Mouse (Mus musculus) stomach, embryonic 14.5 days (tissue): Measurements from ENCODE around the gene 3110082I17Rik. TPM values are rescaled to one million over a fixed set of nuclear protein-coding genes. Genes with fewer than 3 reads are reported as not detected.

Source experiments
- ATAC-seq: fragments of 200-750 bp; cut with Nextera tagmentation; 2 replicates; pipeline ENCODE4 v1.8.0; 2017; ENCODE audit warnings: low read depth, moderate TSS enrichment; ENCODE audit not compliant: insufficient number of reproducible peaks, insufficient read depth, low FRiP score
- H3K27ac ChIP-seq: fragments of 300-500 bp; sonication (generic); 2 replicates; pipeline ENCODE4 v1.5.1; 2014; ENCODE audit warnings: mild to moderate bottlenecking, low read length, moderate library complexity, mixed read lengths
- H3K27me3 ChIP-seq: fragments of 300-500 bp; sonication (generic); 2 replicates; pipeline ENCODE4 v1.6.1; 2014; ENCODE audit warnings: low read length, control low read depth, mixed read lengths; ENCODE audit not compliant: control insufficient read depth, insufficient read depth
- H3K36me3 ChIP-seq: fragments of 300-500 bp; sonication (generic); 2 replicates; pipeline ENCODE4 v1.6.1; 2014; ENCODE audit warnings: mild to moderate bottlenecking, control low read depth, low read length, moderate library complexity, mixed read lengths; ENCODE audit not compliant: control insufficient read depth, insufficient read depth
- H3K4me1 ChIP-seq: fragments of 300-500 bp; sonication (generic); 2 replicates; pipeline ENCODE4 v1.6.1; 2014; ENCODE audit warnings: low read length, control low read depth, mixed read lengths; ENCODE audit not compliant: control insufficient read depth, insufficient read depth
- H3K4me2 ChIP-seq: fragments of 300-500 bp; sonication (generic); replicated peaks from 2 replicates; pipeline ENCODE4 v1.6.1; 2014; ENCODE audit warnings: low read depth, low read length, control low read depth
- H3K4me3 ChIP-seq: fragments of 300-500 bp; sonication (generic); 2 replicates; pipeline ENCODE4 v1.5.1; 2014; ENCODE audit warnings: low read depth, low read length, control low read depth
- H3K9ac ChIP-seq: fragments of 300-500 bp; sonication (generic); replicated peaks from 2 replicates; pipeline ENCODE4 v1.6.1; 2014; ENCODE audit warnings: low read depth, mild to moderate bottlenecking, control low read depth, low read length, moderate library complexity, mixed read lengths
- H3K9me3 ChIP-seq: fragments of 300-500 bp; sonication (generic); 2 replicates; pipeline ENCODE4 v1.6.1; 2016; ENCODE audit warnings: low read depth, low read length, control low read depth; ENCODE audit not compliant: control insufficient read depth
- WGBS: fragments of 180-500 bp; shearing (Covaris S2); extraction: QIAGEN DNeasy Blood & Tissue Kit; methylation state at CpG from one replicate; pipeline ENCODE4 v1.1.7; 2014; 5-methylcytosine and 5-hydroxymethylcytosine counted together
- polyA plus RNA-seq: library from polyadenylated mRNA; unstranded; fragments of >200 nt; fragmentation: Nextera tagmentation; extraction: Ambion mirVana; gene quantifications from 2 replicates; pipeline ENCODE4 v1.2.1, GENCODE M21; 2014

Gene 3110082I17Rik
- polyA plus RNA-seq, 1 experiment from 2014 or later, result 37.7 TPM

DNA sequence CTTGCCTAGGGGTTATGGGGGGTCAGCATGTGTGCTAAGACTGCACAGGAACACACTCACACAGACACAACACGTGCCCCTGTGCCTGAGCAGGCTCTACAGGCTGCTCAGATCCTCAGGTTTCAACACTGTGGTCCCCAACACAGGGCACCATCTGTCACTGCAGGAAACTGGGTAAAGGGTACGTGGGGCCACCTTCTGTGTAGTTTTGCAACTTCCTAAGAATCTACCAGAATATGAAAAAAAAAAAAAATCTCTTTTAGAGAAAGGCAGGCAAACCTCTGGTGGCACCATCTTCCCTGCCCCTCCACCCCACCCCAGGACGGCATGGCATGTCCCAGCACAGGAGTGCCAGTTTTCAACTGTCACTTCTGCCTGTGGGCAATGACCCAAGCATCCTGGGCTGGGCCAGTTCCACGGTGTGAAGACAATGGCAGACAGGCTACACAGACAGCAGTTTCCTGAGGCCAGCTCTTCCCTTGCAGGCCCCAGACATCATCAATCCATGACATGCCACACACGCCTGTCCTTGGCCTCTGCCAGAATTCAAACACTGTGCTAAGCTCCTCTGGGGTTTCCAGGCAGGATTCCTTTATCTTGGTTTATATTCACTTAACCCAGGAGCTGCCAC is 11.1 kb downstream of the 3110082I17Rik start:
- Histone ChIP-seq H3K4me1 (peaks cover 8% of the 10 kb centered on the region), H3K4me3 (no peak overlapping the region), H3K9me3 (no peaks in the 10 kb centered on the region), H3K9ac (no peak overlapping the region; the same call in 1 of the 2 replicates), H3K27me3 (no peaks in the 10 kb centered on the region), H3K4me2 (no peak overlapping the region), H3K27ac (no peak overlapping the region), H3K36me3 (no peaks in the 10 kb centered on the region)
- 38% methylated on average over 5 of the region's 5 CpGs for WGBS
- ATAC-seq, result no peak

DNA sequence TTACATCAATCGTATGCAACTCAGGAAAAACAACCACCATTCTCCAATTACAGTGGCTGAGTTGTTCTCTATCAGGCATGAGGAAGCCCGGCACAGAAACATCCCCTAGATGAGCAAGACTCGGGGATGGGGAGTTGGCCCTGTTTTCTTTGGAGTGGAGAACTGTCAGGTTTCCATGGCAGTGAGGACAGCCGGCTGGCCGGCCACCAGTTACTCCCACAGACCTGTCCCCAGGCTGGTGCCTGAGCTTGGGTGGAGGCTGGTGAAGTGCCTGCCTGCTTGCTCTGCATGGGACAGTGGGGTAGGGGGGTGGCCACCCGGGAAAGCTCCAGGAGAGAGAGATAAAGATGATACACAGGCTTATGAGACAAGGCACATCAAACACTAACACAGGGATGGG is 12.3 kb downstream of the 3110082I17Rik start:
- ATAC-seq, result no peak

DNA sequence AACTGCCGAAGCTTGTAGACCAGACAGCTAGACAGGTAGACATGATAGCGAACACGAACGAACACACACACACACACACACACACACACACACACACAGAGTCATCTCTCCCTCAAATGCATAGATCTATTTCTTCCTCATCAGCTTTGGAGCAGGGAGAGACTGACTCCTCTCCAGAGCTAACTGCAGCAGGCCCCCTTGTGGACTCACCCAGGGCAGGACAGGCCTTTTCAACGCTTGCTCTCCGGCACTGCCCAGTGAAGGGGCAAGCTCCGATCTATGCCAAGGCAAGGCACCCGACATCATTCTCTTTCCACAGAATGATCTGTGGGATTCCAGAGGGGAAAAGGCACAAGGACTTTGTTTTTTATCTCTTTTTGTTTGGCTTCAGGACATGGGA is 15.1 kb downstream of the 3110082I17Rik start:
- no peak overlapping the region for H3K27ac ChIP-seq
- no peaks in the 10 kb centered on the region for H3K27me3 ChIP-seq
- peaks cover 5% of the 10 kb centered on the region for H3K4me1 ChIP-seq
- H3K9me3 ChIP-seq, result no peaks in the 10 kb centered on the region
- H3K9ac ChIP-seq, result no peak overlapping the region
- 86% methylated on average over 8 of the region's 8 CpGs for WGBS
- no peak overlapping the region for H3K4me2 ChIP-seq
- H3K4me3 ChIP-seq, result no peak overlapping the region
- no peak for ATAC-seq
- no peaks in the 10 kb centered on the region for H3K36me3 ChIP-seq

More for the DNA sequence above, 12.3 kb downstream of the 3110082I17Rik start:
- Histone ChIP-seq H3K4me1 (peaks cover 6% of the 10 kb centered on the region), H3K9me3 (no peaks in the 10 kb centered on the region), H3K36me3 (no peaks in the 10 kb centered on the region), H3K4me2 (no peak overlapping the region), H3K4me3 (no peak overlapping the region), H3K27me3 (no peaks in the 10 kb centered on the region), H3K9ac (no peak overlapping the region), H3K27ac (no peak overlapping the region)
- 68% methylated on average over 6 of the region's 6 CpGs for WGBS

DNA sequence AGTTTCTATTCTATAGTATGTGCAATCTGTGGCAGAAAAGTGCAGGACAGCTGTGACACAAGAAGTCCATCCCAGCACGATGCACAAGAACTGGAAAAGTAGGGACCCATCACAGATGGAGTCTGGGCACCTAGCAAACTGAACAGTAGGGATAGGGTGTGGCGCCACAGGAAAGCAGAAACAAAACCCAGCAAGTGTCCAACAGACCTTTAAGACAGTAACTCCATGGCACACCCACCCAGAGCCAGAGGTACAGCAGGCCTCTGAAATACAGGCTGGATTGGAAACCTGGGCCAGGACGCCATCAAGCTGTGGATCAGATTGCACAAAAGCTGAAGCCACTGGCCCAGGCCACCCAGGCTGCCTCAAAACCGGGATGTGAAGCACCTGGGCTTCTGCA is 17.4 kb downstream of the 3110082I17Rik start:
- H3K4me1 ChIP-seq, result no peaks in the 10 kb centered on the region; the same call in 1 of the 2 replicates
- H3K4me3 ChIP-seq, result no peak overlapping the region
- H3K27ac ChIP-seq, result no peak overlapping the region
- no peak overlapping the region for H3K9ac ChIP-seq
- H3K4me2 ChIP-seq, result no peak overlapping the region
- H3K27me3 ChIP-seq, result no peaks in the 10 kb centered on the region
- H3K9me3 ChIP-seq, result no peaks in the 10 kb centered on the region
- 64% methylated on average over 4 of the region's 4 CpGs for WGBS
- ATAC-seq, result no peak
- no peaks in the 10 kb centered on the region for H3K36me3 ChIP-seq

DNA sequence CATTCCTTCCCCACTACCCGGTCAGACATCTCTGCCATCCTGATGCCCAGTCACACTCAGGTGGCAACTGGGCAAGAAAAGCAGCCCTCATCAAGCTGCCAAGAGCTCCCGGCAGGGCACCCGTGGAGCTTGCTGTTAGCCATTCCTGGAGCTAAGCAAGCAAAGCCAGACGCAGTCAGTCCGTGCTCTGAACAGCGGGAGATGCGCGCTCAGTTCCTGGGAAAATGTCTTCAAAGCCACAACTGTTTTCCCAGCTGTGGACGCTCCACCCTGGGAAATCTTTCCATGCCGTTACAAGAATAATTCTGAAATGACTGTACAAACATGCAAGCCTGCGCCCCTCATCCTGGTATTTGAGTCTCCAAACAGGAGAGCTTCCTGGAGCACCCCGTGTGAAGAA is 17.9 kb downstream of the 3110082I17Rik start:
- H3K4me1 ChIP-seq, result no peaks in the 10 kb centered on the region; the same call in 1 of the 2 replicates
- no peak overlapping the region for H3K27ac ChIP-seq
- no peak overlapping the region for H3K4me2 ChIP-seq
- ATAC-seq, result no peak
- H3K9ac ChIP-seq, result no peak overlapping the region
- H3K9me3 ChIP-seq, result no peaks in the 10 kb centered on the region
- H3K36me3 ChIP-seq, result no peaks in the 10 kb centered on the region
- H3K27me3 ChIP-seq, result no peaks in the 10 kb centered on the region
- no peak overlapping the region for H3K4me3 ChIP-seq
- WGBS, result 66% methylated on average over 12 of the region's 12 CpGs

DNA sequence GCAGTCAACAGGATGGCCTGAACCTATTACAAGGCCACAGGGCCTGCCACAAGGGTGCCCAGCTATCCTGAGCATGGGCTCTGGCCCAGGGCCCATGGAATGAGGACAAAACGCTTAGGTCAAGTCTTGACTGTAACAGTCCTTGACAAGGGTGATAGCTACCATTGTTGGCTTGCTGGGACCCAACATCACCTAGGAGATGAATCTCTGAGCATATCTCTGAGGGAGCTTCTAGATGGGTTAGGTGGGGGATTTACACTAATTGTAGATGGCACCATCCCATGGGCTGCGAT is 18.7 kb downstream of the 3110082I17Rik start:
- H3K9ac ChIP-seq, result no peak overlapping the region
- no peaks in the 10 kb centered on the region for H3K27me3 ChIP-seq
- no peak overlapping the region for H3K27ac ChIP-seq
- H3K4me2 ChIP-seq, result no peak overlapping the region
- H3K4me1 ChIP-seq, result no peaks in the 10 kb centered on the region; the same call in 1 of the 2 replicates
- ATAC-seq, result no peak
- no peaks in the 10 kb centered on the region for H3K36me3 ChIP-seq
- WGBS, result 93% methylated on average over 2 of the region's 2 CpGs
- H3K4me3 ChIP-seq, result no peak overlapping the region
- H3K9me3 ChIP-seq, result no peaks in the 10 kb centered on the region

DNA sequence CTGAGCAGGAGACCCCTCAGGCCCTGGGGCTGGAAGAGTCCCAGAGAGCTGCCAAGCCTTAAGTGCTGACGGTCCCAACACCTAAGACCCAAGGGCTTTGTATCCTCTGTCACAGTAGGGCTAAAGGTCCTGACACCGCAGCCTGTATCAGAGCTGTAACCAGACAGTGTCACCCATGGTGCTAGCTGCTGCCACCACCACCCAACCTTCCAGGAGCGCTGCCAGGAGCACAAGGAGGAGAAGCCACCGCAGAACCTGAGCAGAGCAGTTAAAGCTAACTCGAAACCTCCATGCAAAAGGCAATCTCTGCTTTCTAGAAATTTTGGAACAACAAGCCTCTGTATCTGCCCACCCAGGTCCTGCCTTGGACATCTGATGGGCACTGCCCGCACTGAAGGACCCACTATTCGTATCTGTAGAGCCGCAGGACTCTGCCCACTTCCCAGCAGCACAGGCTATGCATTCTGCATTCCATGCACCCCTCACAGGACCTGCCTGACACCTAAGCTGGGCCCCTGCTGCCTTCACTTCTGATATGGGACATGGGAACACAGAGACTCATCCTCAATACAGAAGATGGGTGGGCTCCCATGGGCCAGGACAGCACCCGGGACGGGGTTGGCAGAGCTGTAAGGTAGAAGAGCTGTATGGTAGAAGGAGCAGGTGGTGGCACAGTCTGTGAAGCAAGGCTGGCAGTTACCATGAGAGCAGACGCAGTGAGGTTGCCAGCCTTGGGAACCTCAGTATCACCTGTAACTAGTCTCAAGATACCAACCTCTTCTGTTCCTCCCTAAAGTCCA is 19.2 kb downstream of the 3110082I17Rik start:
- H3K4me3 ChIP-seq, result no peak overlapping the region
- WGBS, result 95% methylated on average over 11 of the region's 11 CpGs
- no peak overlapping the region for H3K27ac ChIP-seq
- H3K9me3 ChIP-seq, result no peaks in the 10 kb centered on the region
- H3K27me3 ChIP-seq, result no peaks in the 10 kb centered on the region
- no peak overlapping the region for H3K4me2 ChIP-seq
- no peak for ATAC-seq
- H3K36me3 ChIP-seq, result no peaks in the 10 kb centered on the region
- no peak overlapping the region for H3K9ac ChIP-seq
- no peaks in the 10 kb centered on the region; the same call in 1 of the 2 replicates for H3K4me1 ChIP-seq

DNA sequence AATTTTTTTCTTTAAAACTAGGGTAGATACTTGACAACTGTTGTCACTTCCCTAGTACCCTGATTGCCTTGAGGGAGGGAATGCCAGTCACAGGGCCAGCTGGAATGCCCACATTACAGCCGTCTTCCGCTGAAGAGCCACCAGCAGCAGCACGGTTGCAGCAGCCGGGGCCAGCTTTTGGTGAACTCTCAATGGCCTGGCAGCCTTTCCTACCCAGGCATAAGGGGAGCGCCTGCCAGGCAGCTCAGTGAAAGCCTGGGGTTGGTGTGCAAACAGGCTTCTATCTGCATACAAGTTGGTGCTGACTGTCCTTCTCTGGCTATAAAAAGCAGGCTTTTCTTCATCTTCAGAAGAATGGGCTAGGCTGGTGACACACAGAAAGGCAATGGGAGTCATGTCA is 19.9 kb downstream of the 3110082I17Rik start:
- WGBS, result 87% methylated on average over 5 of the region's 5 CpGs
- H3K4me1 ChIP-seq, result no peaks in the 10 kb centered on the region
- H3K4me2 ChIP-seq, result no peak overlapping the region
- no peaks in the 10 kb centered on the region for H3K27me3 ChIP-seq
- no peak overlapping the region for H3K4me3 ChIP-seq
- H3K9ac ChIP-seq, result no peak overlapping the region
- H3K27ac ChIP-seq, result no peak overlapping the region
- no peaks in the 10 kb centered on the region for H3K36me3 ChIP-seq
- no peaks in the 10 kb centered on the region for H3K9me3 ChIP-seq
- ATAC-seq, result no peak
